Mouse (Mus musculus) intestine, embryonic 14.5 days (tissue): ENCODE measurements at regions not wholly inside any gene's neighbourhood (a gene's known extent, or its start where the extent isn't known, plus 50 kb on each side); places are given as distances from the start of the nearest gene placed in this dataset.

Experiments used
- ATAC-seq: fragments of 200-750 bp; cut with Nextera tagmentation; replicated peaks from 2 replicates; pipeline ENCODE4 v1.8.0; 2017; ENCODE audit warnings: low read depth, moderate number of reproducible peaks, moderate TSS enrichment, moderate library complexity; ENCODE audit not compliant: low FRiP score, low TSS enrichment
- DNase-seq: peaks from one replicate; pipeline ENCODE4 v3.0.0-alpha.2; 2018; ENCODE audit warnings: low spot score
- H3K27ac ChIP-seq: fragments of 300-500 bp; sonication (generic); 2 replicates; pipeline ENCODE4 v1.5.1; 2014; ENCODE audit warnings: low read depth, mild to moderate bottlenecking, control low read depth
- H3K27me3 ChIP-seq: fragments of 300-500 bp; sonication (generic); replicated peaks from 2 replicates; pipeline ENCODE4 v1.6.1; 2014; ENCODE audit warnings: low read length, control low read depth; ENCODE audit not compliant: control insufficient read depth, insufficient read depth
- H3K36me3 ChIP-seq: fragments of 300-500 bp; sonication (generic); 2 replicates; pipeline ENCODE4 v1.6.1; 2014; ENCODE audit warnings: low read length, control low read depth; ENCODE audit not compliant: control insufficient read depth, insufficient read depth
- H3K4me1 ChIP-seq: fragments of 300-500 bp; sonication (generic); replicated peaks from 2 replicates; pipeline ENCODE4 v1.6.1; 2014; ENCODE audit warnings: low read length, control low read depth, mixed read lengths; ENCODE audit not compliant: control insufficient read depth, insufficient read depth
- H3K4me2 ChIP-seq: fragments of 300-500 bp; sonication (generic); 2 replicates; pipeline ENCODE4 v1.6.1; 2014; ENCODE audit warnings: low read length
- H3K4me3 ChIP-seq: fragments of 300-500 bp; sonication (generic); 2 replicates; pipeline ENCODE4 v1.5.1; 2014; ENCODE audit warnings: low read depth, low read length, control low read depth, mixed read lengths
- H3K9ac ChIP-seq: fragments of 300-500 bp; sonication (generic); 2 replicates; pipeline ENCODE4 v1.6.1; 2014; ENCODE audit warnings: mild to moderate bottlenecking, low read length
- H3K9me3 ChIP-seq: fragments of 300-500 bp; sonication (generic); 2 replicates; pipeline ENCODE4 v1.6.1; 2016; ENCODE audit warnings: low read length, control low read depth; ENCODE audit not compliant: control insufficient read depth
- WGBS: fragments of 180-500 bp; shearing (Covaris S2); extraction: QIAGEN DNeasy Blood & Tissue Kit; methylation state at CpG from one replicate; pipeline ENCODE4 v1.1.7; 2014; 5-methylcytosine and 5-hydroxymethylcytosine counted together

GRCm38 (mm10) chr3:34330970-34331888 lies 250.1 kb upstream of the Dnajc19 start:
- Histone ChIP-seq H3K27ac (no peak overlapping the region), H3K4me1 (0 out of 2 replicates have a peak, but pooled peaks cover 5% of the 10 kb centered on the region), H3K36me3 (no peaks in the 10 kb centered on the region), H3K27me3 (no peaks in the 10 kb centered on the region), H3K4me2 (peak overlapping the region; percentile 13; the same call in 1 of the 2 replicates), H3K9ac (no peak overlapping the region), H3K4me3 (no peak overlapping the region), H3K9me3 (no peaks in the 10 kb centered on the region)
- DNase-seq (no peak), ATAC-seq (peak; percentile 70)
- 24% methylated on average over 22 of the region's 22 CpGs for WGBS

GRCm38 (mm10) chr3:34328865-34329264 lies 247.7 kb upstream of the Dnajc19 start:
- Histone ChIP-seq H3K27me3 (no peaks in the 10 kb centered on the region), H3K27ac (no peak overlapping the region), H3K9ac (no peak overlapping the region), H3K9me3 (no peaks in the 10 kb centered on the region), H3K36me3 (no peaks in the 10 kb centered on the region), H3K4me1 (0 out of 2 replicates have a peak, but pooled peaks cover 5% of the 10 kb centered on the region), H3K4me2 (no peak overlapping the region), H3K4me3 (no peak overlapping the region)
- 38% methylated on average over 2 of the region's 2 CpGs for WGBS
- no peak for DNase-seq
- ATAC-seq: no peak

GRCm38 (mm10) chr3:34325669-34326068 lies 244.5 kb upstream of the Dnajc19 start:
- WGBS: 81% methylated on average over 1 of the region's 1 CpGs

GRCm38 (mm10) chr3:34322527-34323210 lies 241.5 kb upstream of the Dnajc19 start:
- WGBS: 31% methylated on average over 15 of the region's 15 CpGs
- H3K9me3 ChIP-seq: no peaks in the 10 kb centered on the region
- H3K27me3 ChIP-seq: no peaks in the 10 kb centered on the region
- H3K4me2 ChIP-seq: no peak overlapping the region
- no peak overlapping the region for H3K27ac ChIP-seq
- no peak for ATAC-seq
- DNase-seq: peak; percentile 40
- H3K9ac ChIP-seq: no peak overlapping the region
- H3K36me3 ChIP-seq: no peaks in the 10 kb centered on the region
- H3K4me1 ChIP-seq: no peaks in the 10 kb centered on the region
- H3K4me3 ChIP-seq: no peak overlapping the region

More at GRCm38 (mm10) chr3:34325669-34326068, 244.5 kb upstream of the Dnajc19 start:
- Histone ChIP-seq H3K9me3 (no peaks in the 10 kb centered on the region), H3K4me1 (no peaks in the 10 kb centered on the region), H3K4me2 (no peak overlapping the region), H3K27ac (no peak overlapping the region), H3K27me3 (no peaks in the 10 kb centered on the region), H3K4me3 (no peak overlapping the region), H3K36me3 (no peaks in the 10 kb centered on the region), H3K9ac (no peak overlapping the region)
- ATAC-seq (no peak), DNase-seq (no peak)

GRCm38 (mm10) chr3:34314798-34315197 lies 233.7 kb upstream of the Dnajc19 start:
- Histone ChIP-seq H3K27ac (no peak overlapping the region), H3K27me3 (no peaks in the 10 kb centered on the region), H3K9ac (no peak overlapping the region), H3K9me3 (no peaks in the 10 kb centered on the region), H3K4me2 (no peak overlapping the region), H3K36me3 (no peaks in the 10 kb centered on the region), H3K4me3 (no peak overlapping the region), H3K4me1 (no peaks in the 10 kb centered on the region)
- no peak for DNase-seq
- no peak for ATAC-seq
- 82% methylated on average over 8 of the region's 8 CpGs for WGBS

- DNase-seq: no peak
- Histone ChIP-seq H3K4me1 (no peaks in the 10 kb centered on the region), H3K27me3 (no peaks in the 10 kb centered on the region), H3K9me3 (no peaks in the 10 kb centered on the region), H3K27ac (no peak overlapping the region), H3K9ac (no peak overlapping the region), H3K36me3 (no peaks in the 10 kb centered on the region), H3K4me3 (no peak overlapping the region), H3K4me2 (no peak overlapping the region)
- no peak for ATAC-seq
- 69% methylated on average over 11 of the region's 11 CpGs for WGBS
Measured at GRCm38 (mm10) chr3:34314393-34314792, 233.3 kb upstream of the Dnajc19 start.

GRCm38 (mm10) chr3:34311944-34312343 lies 230.8 kb upstream of the Dnajc19 start:
- WGBS: 85% methylated on average over 6 of the region's 6 CpGs
- no peak for ATAC-seq
- DNase-seq: no peak
- no peaks in the 10 kb centered on the region for H3K9me3 ChIP-seq
- no peaks in the 10 kb centered on the region for H3K27me3 ChIP-seq
- H3K9ac ChIP-seq: no peak overlapping the region
- no peaks in the 10 kb centered on the region for H3K36me3 ChIP-seq
- H3K4me1 ChIP-seq: no peaks in the 10 kb centered on the region
- H3K4me3 ChIP-seq: no peak overlapping the region
- no peak overlapping the region for H3K4me2 ChIP-seq
- no peak overlapping the region for H3K27ac ChIP-seq

- Histone ChIP-seq H3K27ac (no peak overlapping the region), H3K9ac (no peak overlapping the region), H3K4me3 (no peak overlapping the region), H3K36me3 (no peaks in the 10 kb centered on the region), H3K4me2 (no peak overlapping the region), H3K9me3 (no peaks in the 10 kb centered on the region), H3K27me3 (no peaks in the 10 kb centered on the region), H3K4me1 (no peaks in the 10 kb centered on the region)
- DNase-seq (no peak), ATAC-seq (no peak)
- WGBS: 77% methylated on average over 2 of the region's 2 CpGs
Measured at GRCm38 (mm10) chr3:34299637-34300036, 218.5 kb upstream of the Dnajc19 start.
